Mouse (Mus musculus) olfactory bulb, adult 2 months (tissue): Measurements from ENCODE around the gene Dlgap1. TPM values are rescaled to one million over a fixed set of nuclear protein-coding genes. Genes with fewer than 3 reads are reported as not detected.

Experiments
- H3K27ac ChIP-seq: fragments of 200-500 bp; 2 replicates; pipeline ENCODE4 v1.5.1; 2012; ENCODE audit warnings: low read depth, low read length; ENCODE audit not compliant: insufficient read depth
- H3K4me1 ChIP-seq: fragments of 200-500 bp; 2 replicates; pipeline ENCODE4 v1.6.1; 2012; ENCODE audit warnings: low read length; ENCODE audit not compliant: control insufficient read depth, insufficient read depth
- H3K4me3 ChIP-seq: fragments of 200-500 bp; 2 replicates; pipeline ENCODE4 v1.5.1; 2012; ENCODE audit warnings: mild to moderate bottlenecking, low read depth, low read length, moderate library complexity; ENCODE audit not compliant: insufficient read depth
- CTCF ChIP-seq: fragments of 200-500 bp; IDR thresholded peaks from 2 replicates; pipeline ENCODE4 v1.5.1; 2012; ENCODE audit warnings: low read depth, mild to moderate bottlenecking, low read length, moderate library complexity; ENCODE audit not compliant: insufficient read depth
- POLR2A ChIP-seq: fragments of 200-500 bp; IDR thresholded peaks from 2 replicates; pipeline ENCODE4 v1.6.1; 2012; ENCODE audit warnings: mild to moderate bottlenecking, low read depth, low read length, moderate library complexity; ENCODE audit not compliant: insufficient read depth
- WGBS: fragments of 180-500 bp; shearing (Covaris S2); methylation state at CpG from one replicate; pipeline ENCODE4 v1.1.7; 2018; 5-methylcytosine and 5-hydroxymethylcytosine counted together
- polyA plus RNA-seq: library from polyadenylated mRNA; stranded (reverse); fragments of >200 nt; gene quantifications from 2 replicates; pipeline ENCODE4 v1.2.4, GENCODE M21; 2012; ENCODE audit warnings: low replicate concordance; ENCODE audit not compliant: missing spikeins, insufficient read depth, insufficient read length

Gene Dlgap1
- polyA plus RNA-seq, 1 experiment, result 117 TPM

- no peak for TF ChIP-seq CTCF
- no peak for TF ChIP-seq POLR2A
- WGBS, result 74% methylated on average over 2 of the region's 2 CpGs
- Histone ChIP-seq H3K4me3 (no peak overlapping the region), H3K4me1 (peaks cover 5% of the 10 kb centered on the region; the same call in 1 of the 2 replicates), H3K27ac (peak overlapping the region; percentile 73)
Measured at GRCm38 (mm10) chr17:70129151-70129550, 160.3 kb downstream of the Dlgap1 start.

- WGBS, result 92% methylated on average over 2 of the region's 2 CpGs
- no peak overlapping the region for H3K4me3 ChIP-seq
- H3K27ac ChIP-seq, result no peak overlapping the region
- TF ChIP-seq CTCF, result no peak
- TF ChIP-seq POLR2A, result no peak
- H3K4me1 ChIP-seq, result no peaks in the 10 kb centered on the region
Measured at GRCm38 (mm10) chr17:70169831-70170230, 201.0 kb downstream of the Dlgap1 start.

- TF ChIP-seq CTCF, result no peak
- no peak for TF ChIP-seq POLR2A
- H3K4me1 ChIP-seq, result no peaks in the 10 kb centered on the region
- H3K4me3 ChIP-seq, result no peak overlapping the region
- no peak overlapping the region for H3K27ac ChIP-seq
- 76% methylated on average over 9 of the region's 9 CpGs for WGBS
Measured at GRCm38 (mm10) chr17:70172500-70173036, 203.7 kb downstream of the Dlgap1 start.

- no peak for TF ChIP-seq POLR2A
- TF ChIP-seq CTCF, result no peak
- no peak overlapping the region; the same call in 1 of the 2 replicates for H3K27ac ChIP-seq
- no peak overlapping the region for H3K4me3 ChIP-seq
- no peaks in the 10 kb centered on the region for H3K4me1 ChIP-seq
- WGBS, result 70% methylated on average over 6 of the region's 6 CpGs
Measured at GRCm38 (mm10) chr17:70173916-70174315, 205.0 kb downstream of the Dlgap1 start.

GRCm38 (mm10) chr17:70191228-70191627 is 222.4 kb downstream of the Dlgap1 start:
- peaks cover 3% of the 10 kb centered on the region; the same call in 1 of the 2 replicates for H3K4me1 ChIP-seq
- no peak overlapping the region for H3K4me3 ChIP-seq
- H3K27ac ChIP-seq, result no peak overlapping the region
- TF ChIP-seq CTCF (no peak), POLR2A (no peak)
- WGBS, result 93% methylated on average over 6 of the region's 6 CpGs

- no peak overlapping the region for H3K27ac ChIP-seq
- TF ChIP-seq CTCF, result no peak
- no peak for TF ChIP-seq POLR2A
- H3K4me3 ChIP-seq, result no peak overlapping the region
- WGBS, result 30% methylated on average over 3 of the region's 3 CpGs
- H3K4me1 ChIP-seq, result no peaks in the 10 kb centered on the region
Measured at GRCm38 (mm10) chr17:70222891-70223290, 254.0 kb downstream of the Dlgap1 start.

GRCm38 (mm10) chr17:70247342-70247741 is 278.5 kb downstream of the Dlgap1 start:
- H3K4me3 ChIP-seq, result no peak overlapping the region
- H3K27ac ChIP-seq, result no peak overlapping the region
- TF ChIP-seq CTCF (no peak), POLR2A (no peak)
- no peaks in the 10 kb centered on the region for H3K4me1 ChIP-seq
- 44% methylated on average over 7 of the region's 7 CpGs for WGBS

GRCm38 (mm10) chr17:70248250-70248649 is 279.4 kb downstream of the Dlgap1 start:
- TF ChIP-seq CTCF (no peak), POLR2A (no peak)
- no peak overlapping the region for H3K27ac ChIP-seq
- WGBS, result 60% methylated on average over 6 of the region's 6 CpGs
- no peak overlapping the region for H3K4me3 ChIP-seq
- no peaks in the 10 kb centered on the region for H3K4me1 ChIP-seq

GRCm38 (mm10) chr17:70252476-70252875 is 283.6 kb downstream of the Dlgap1 start:
- TF ChIP-seq POLR2A, result no peak
- no peak for TF ChIP-seq CTCF
- 88% methylated on average over 3 of the region's 3 CpGs for WGBS
- H3K27ac ChIP-seq, result no peak overlapping the region
- no peak overlapping the region for H3K4me3 ChIP-seq
- no peaks in the 10 kb centered on the region for H3K4me1 ChIP-seq

- WGBS, result 51% methylated on average over 4 of the region's 4 CpGs
- Histone ChIP-seq H3K4me3 (no peak overlapping the region), H3K4me1 (no peaks in the 10 kb centered on the region), H3K27ac (no peak overlapping the region)
- TF ChIP-seq CTCF (no peak), POLR2A (no peak)
Measured at GRCm38 (mm10) chr17:70256371-70256770, 287.5 kb downstream of the Dlgap1 start.

GRCm38 (mm10) chr17:70263156-70263555 is 294.3 kb downstream of the Dlgap1 start:
- TF ChIP-seq CTCF (no peak), POLR2A (no peak)
- Histone ChIP-seq H3K27ac (no peak overlapping the region), H3K4me3 (no peak overlapping the region), H3K4me1 (no peaks in the 10 kb centered on the region)
- WGBS, result 61% methylated on average over 3 of the region's 3 CpGs
